Mouse (Mus musculus) heart, adult 2 months (tissue): ENCODE results near the gene Ak1. TPM values are rescaled to one million over a fixed set of nuclear protein-coding genes. Genes with fewer than 3 reads are reported as not detected.

Experiments
- DNase-seq, 2 experiments: peaks; one replicate each; pipeline ENCODE4 v3.0.0; 2021
- H3K27ac ChIP-seq: fragments of 200-600 bp; 2 replicates; pipeline ENCODE4 v1.8.1; 2022
- H3K27me3 ChIP-seq: fragments of 200-500 bp; 2 replicates; pipeline ENCODE4 v1.6.1; 2012; ENCODE audit warnings: mild to moderate bottlenecking, low read length, inconsistent platforms, mixed read lengths; ENCODE audit not compliant: control insufficient read depth, insufficient read depth
- H3K36me3 ChIP-seq: fragments of 200-500 bp; 2 replicates; pipeline ENCODE4 v1.6.1; 2012; ENCODE audit warnings: low read length, inconsistent platforms; ENCODE audit not compliant: control insufficient read depth, insufficient read depth
- H3K4me1 ChIP-seq: fragments of 200-500 bp; 2 replicates; pipeline ENCODE4 v1.6.1; 2011; ENCODE audit warnings: low read length; ENCODE audit not compliant: control insufficient read depth, insufficient read depth
- H3K4me3 ChIP-seq: fragments of 200-600 bp; 2 replicates; pipeline ENCODE4 v1.8.1; 2022
- H3K79me2 ChIP-seq: fragments of 200-500 bp; replicated peaks from 2 replicates; pipeline ENCODE4 v1.6.1; 2012; ENCODE audit warnings: mild to moderate bottlenecking, inconsistent platforms, low read length, moderate library complexity, mixed read lengths; ENCODE audit not compliant: control insufficient read depth, insufficient read depth
- H3K9ac ChIP-seq: fragments of 200-500 bp; 2 replicates; pipeline ENCODE4 v1.6.1; 2012; ENCODE audit warnings: low read depth, mild to moderate bottlenecking, control low read depth, inconsistent platforms, low read length, mixed read lengths
- CTCF ChIP-seq: fragments of 200-600 bp; IDR thresholded peaks from 2 replicates; pipeline ENCODE4 v1.8.1; 2022; ENCODE audit warnings: antibody characterized with exemption, mild to moderate bottlenecking, moderate library complexity
- EP300 ChIP-seq: fragments of 200-500 bp; IDR thresholded peaks from 2 replicates; pipeline ENCODE4 v1.6.1; 2011; ENCODE audit warnings: low read depth, low read length, control low read depth; ENCODE audit not compliant: insufficient read depth
- POLR2A ChIP-seq: fragments of 200-500 bp; IDR thresholded peaks from 2 replicates; pipeline ENCODE4 v1.6.1; 2011; ENCODE audit warnings: mild to moderate bottlenecking, low read depth, low read length, control low read depth; ENCODE audit not compliant: insufficient read depth
- WGBS: fragments of 180-500 bp; shearing (Covaris S2); methylation state at CpG from one replicate; pipeline ENCODE4 v1.1.7; 2018; 5-methylcytosine and 5-hydroxymethylcytosine counted together
- intact Hi-C: fragments of 180-260 bp; cut with DNase I; formaldehyde crosslinking; loops from one replicate; pipeline ENCODE4 v1.15.1; 2025
- polyA plus RNA-seq: library from polyadenylated mRNA; depleted of rRNA; stranded (reverse); fragments of >200 nt; gene quantifications from 2 replicates; pipeline ENCODE4 v1.2.3, GENCODE M21; 2012
- total RNA-seq, 2 experiments: library from RNA; stranded (reverse); gene quantifications; 2 replicates each; pipeline ENCODE4 v1.2.3; 2021

The Ak1 gene
- total and polyA plus RNA-seq, 3 experiments: 584 to 670 (median 606) TPM

DNA sequence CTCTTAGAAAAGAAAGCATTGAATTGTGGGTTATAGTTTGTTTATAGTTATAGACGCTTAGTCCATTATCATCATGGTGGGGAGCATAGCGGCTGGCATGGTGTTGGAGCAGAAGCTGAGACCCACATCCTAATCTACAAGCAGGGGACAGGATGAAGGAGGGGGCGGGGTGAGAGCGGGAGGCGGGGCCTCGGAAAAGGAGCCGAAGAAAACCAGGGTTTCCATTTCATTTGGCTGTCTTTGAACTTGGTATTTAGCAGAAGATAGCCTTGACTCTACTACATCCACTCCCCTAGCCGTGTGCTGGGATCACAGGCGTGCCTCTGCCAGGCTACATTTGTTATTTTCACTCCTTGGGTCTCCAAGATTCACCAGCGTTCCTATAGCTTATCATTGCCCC is 16.9 kb upstream of the Ak1 start:
- Histone ChIP-seq H3K27ac (no peak overlapping the region), H3K36me3 (no peaks in the 10 kb centered on the region), H3K4me1 (peaks cover 5% of the 10 kb centered on the region), H3K27me3 (no peaks in the 10 kb centered on the region), H3K9ac (no peak overlapping the region), H3K4me3 (no peak overlapping the region), H3K79me2 (no peaks in the 10 kb centered on the region)
- intact Hi-C loops: no loop called here
- TF ChIP-seq EP300 (no peak), CTCF (no peak), POLR2A (no peak)
- WGBS: 37% methylated on average over 10 of the region's 10 CpGs
- DNase-seq: no peak

- Histone ChIP-seq H3K36me3 (no peaks in the 10 kb centered on the region), H3K4me1 (peaks cover 8% of the 10 kb centered on the region), H3K79me2 (no peaks in the 10 kb centered on the region), H3K27ac (peak overlapping the region; percentile 93), H3K27me3 (no peaks in the 10 kb centered on the region), H3K4me3 (peak overlapping the region; percentile 72), H3K9ac (peak overlapping the region; percentile 74)
- no peak for TF ChIP-seq POLR2A
- peak; percentile 77 for TF ChIP-seq CTCF
- TF ChIP-seq EP300: no peak
- DNase-seq: peak; percentile 92 to 94
- intact Hi-C loops: no loop called here
- 15% methylated on average over 52 of the region's 55 CpGs for WGBS
These were observed 15.1 kb upstream of the Ak1 start for GRCm38 (mm10) chr2:32606161-32607142.

DNA sequence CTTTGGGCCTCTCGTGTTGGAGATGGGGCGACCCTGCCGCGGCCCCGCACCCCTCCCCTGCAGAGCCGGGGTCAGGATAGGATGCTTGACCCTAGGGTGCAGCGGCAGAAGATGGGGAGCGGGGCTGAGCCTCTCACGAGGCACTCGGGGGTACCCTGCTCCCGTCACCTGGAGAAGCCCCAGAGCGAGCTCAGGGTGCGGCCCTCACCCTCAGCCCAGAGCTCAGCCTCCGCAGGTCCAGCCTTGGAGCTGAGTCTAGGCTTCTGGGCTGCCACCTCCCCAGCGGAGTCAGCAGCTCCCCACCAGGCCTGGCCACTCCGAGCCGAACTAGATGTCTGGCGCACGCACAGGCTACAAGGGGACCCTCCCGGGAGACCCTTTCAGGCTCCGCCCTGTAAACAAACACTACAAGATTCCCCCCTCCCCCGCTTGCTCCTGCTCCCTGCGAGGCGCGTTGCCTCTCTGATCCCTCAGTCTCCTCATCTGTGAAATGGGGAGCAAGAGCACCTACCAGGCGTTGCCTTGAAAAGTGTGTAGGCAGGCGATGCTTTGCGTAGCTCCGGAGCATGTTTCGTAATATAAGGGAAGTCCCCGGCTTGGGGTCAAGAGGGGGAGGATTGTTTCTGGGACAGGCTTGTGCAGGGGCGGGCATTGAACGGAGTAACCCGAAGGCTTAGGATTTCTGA is 14.2 kb upstream of the Ak1 start:
- no peaks in the 10 kb centered on the region for H3K36me3 ChIP-seq
- H3K4me3 ChIP-seq: peak overlapping the region; percentile 72
- no peaks in the 10 kb centered on the region for H3K27me3 ChIP-seq
- H3K79me2 ChIP-seq: no peaks in the 10 kb centered on the region
- 4% methylated on average over 34 of the region's 34 CpGs for WGBS
- TF ChIP-seq POLR2A (peak; percentile 61; the same call in 1 of the 2 replicates), CTCF (no peak), EP300 (0 out of 2 replicates have a peak, but pooled peaks have one; percentile 3)
- H3K4me1 ChIP-seq: peaks cover 5% of the 10 kb centered on the region
- peak; percentile 69 to 77 for DNase-seq
- peak overlapping the region; percentile 74 for H3K9ac ChIP-seq
- intact Hi-C loops: no loop called here
- H3K27ac ChIP-seq: peak overlapping the region; percentile 93

DNA sequence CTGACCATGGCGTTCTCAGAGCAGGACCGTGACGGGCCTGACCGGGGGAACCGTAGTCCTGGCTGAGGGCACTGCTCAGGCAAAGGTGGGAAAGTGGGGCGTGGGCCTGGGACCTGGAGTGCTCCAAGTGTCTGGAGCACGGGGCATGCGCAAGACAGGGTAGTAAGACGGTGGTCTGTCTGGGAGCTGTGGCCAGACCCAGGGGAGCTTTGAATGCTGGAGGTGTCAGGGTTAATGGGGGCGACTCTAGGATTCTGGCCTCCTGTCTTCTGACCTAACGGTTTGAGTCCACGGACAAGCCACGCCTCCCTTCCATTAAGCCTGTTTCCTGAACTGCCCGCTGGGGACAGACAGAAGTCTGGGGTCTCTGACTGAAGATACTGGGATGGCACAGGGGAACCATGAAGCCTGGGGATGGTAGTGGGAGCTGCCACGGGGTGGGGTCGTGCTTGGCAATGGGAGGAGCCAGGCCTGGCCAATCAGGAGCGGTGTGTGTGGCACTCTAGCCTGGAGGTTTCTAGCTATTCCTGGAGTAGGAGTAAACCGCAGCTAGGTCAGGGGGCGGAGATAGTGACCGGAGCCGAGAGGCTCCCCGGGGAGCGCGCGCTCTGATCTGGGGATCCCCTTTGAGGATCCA is 13.3 kb upstream of the Ak1 start:
- Histone ChIP-seq H3K36me3 (no peaks in the 10 kb centered on the region), H3K79me2 (no peaks in the 10 kb centered on the region), H3K4me1 (peaks cover 5% of the 10 kb centered on the region), H3K27me3 (no peaks in the 10 kb centered on the region), H3K27ac (peak overlapping the region; percentile 93), H3K9ac (peak overlapping the region; percentile 61), H3K4me3 (peak overlapping the region; percentile 72)
- WGBS: 3% methylated on average over 25 of the region's 25 CpGs
- intact Hi-C loops: no loop called here
- TF ChIP-seq POLR2A: peak; percentile 70
- no peak for TF ChIP-seq EP300
- peak; percentile 48 for TF ChIP-seq CTCF
- DNase-seq: peak; percentile 87 to 91

DNA sequence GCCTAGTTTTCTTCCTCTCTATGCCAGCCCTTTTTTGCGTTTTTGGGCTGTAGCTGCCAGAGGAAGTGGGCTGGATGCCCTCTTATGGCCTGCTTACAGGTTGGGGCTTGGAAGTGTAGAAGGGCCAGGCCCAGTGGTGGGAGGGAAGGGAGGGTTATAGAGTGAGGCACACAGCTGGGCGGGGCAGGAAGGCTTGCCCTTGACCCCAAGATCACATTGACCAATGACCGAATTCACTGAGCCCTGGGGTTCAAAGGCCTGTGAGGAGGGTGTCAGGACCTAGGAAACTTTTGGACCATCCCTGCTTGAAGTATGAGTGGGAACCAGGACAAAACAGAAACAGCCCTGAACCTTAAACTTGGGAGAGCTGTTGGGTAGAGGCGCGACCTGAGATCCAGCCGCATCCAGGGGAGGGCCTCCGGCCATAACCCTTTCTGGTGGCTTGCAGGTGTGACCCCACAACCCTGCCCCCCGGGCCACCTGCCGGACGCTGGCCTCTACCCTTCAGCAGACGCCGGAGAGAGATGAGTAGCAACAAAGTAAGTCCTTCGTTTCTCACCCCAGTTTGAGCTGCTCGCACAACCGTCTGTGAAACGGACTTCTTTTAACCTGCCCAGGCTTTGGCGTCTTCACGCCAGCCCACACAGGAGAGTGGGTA is 12.7 kb upstream of the Ak1 start:
- Histone ChIP-seq H3K27ac (peak overlapping the region; percentile 93), H3K9ac (peak overlapping the region; percentile 61), H3K27me3 (no peaks in the 10 kb centered on the region), H3K36me3 (no peaks in the 10 kb centered on the region), H3K4me3 (peak overlapping the region; percentile 72), H3K79me2 (no peaks in the 10 kb centered on the region), H3K4me1 (peaks cover 5% of the 10 kb centered on the region)
- peak in 1 of 2 experiments; percentile 53 for DNase-seq
- intact Hi-C loops: no loop called here
- 0 out of 2 replicates have a peak, but pooled peaks have one; percentile 4 for TF ChIP-seq EP300
- TF ChIP-seq CTCF: no peak
- WGBS: 45% methylated on average over 18 of the region's 18 CpGs
